Mouse (Mus musculus) limb, embryonic 10.5 days (tissue): ENCODE measurements around the gene Pnldc1. TPM values are rescaled to one million over a fixed set of nuclear protein-coding genes. Genes with fewer than 3 reads are reported as not detected.

ENCODE experiments used
- DNase-seq: peaks from one replicate; pipeline ENCODE4 v3.0.0-alpha.2; 2017; ENCODE audit warnings: low spot score
- H3K27ac ChIP-seq: fragments of 300-500 bp; sonication (generic); 2 replicates; pipeline ENCODE4 v1.5.1; 2016; ENCODE audit warnings: mild to moderate bottlenecking
- H3K27me3 ChIP-seq: fragments of 300-500 bp; sonication (generic); 2 replicates; pipeline ENCODE4 v1.6.1; 2016; ENCODE audit warnings: low read depth, mild to moderate bottlenecking; ENCODE audit not compliant: poor library complexity, severe bottlenecking
- H3K36me3 ChIP-seq: fragments of 300-500 bp; sonication (generic); 2 replicates; pipeline ENCODE4 v1.6.1; 2016; ENCODE audit warnings: mild to moderate bottlenecking, moderate library complexity
- H3K4me1 ChIP-seq: fragments of 300-500 bp; sonication (generic); 2 replicates; pipeline ENCODE4 v1.6.1; 2016
- H3K4me3 ChIP-seq: fragments of 300-500 bp; sonication (generic); 2 replicates; pipeline ENCODE4 v1.5.1; 2016; ENCODE audit warnings: mild to moderate bottlenecking, moderate library complexity
- H3K9me3 ChIP-seq: fragments of 300-500 bp; sonication (generic); replicated peaks from 2 replicates; pipeline ENCODE4 v1.6.1; 2016; ENCODE audit warnings: mild to moderate bottlenecking
- WGBS: fragments of 180-500 bp; shearing (Covaris S2); methylation state at CpG from one replicate; pipeline ENCODE4 v1.1.7; 2016; 5-methylcytosine and 5-hydroxymethylcytosine counted together
- microRNA-seq: library from miRNA; unstranded; fragments of <30 nt; microRNA quantifications from one replicate; pipeline ENCODE4, GENCODE M21; 2017
- polyA plus RNA-seq: library from polyadenylated mRNA; unstranded; fragments of >200 nt; fragmentation: Nextera tagmentation; extraction: Ambion mirVana; gene quantifications from 2 replicates; pipeline ENCODE4 v1.2.1, GENCODE M21; 2016

Pnldc1 gene
- polyA plus RNA-seq, 1 experiment from 2014 or later = 2.3 TPM

DNA sequence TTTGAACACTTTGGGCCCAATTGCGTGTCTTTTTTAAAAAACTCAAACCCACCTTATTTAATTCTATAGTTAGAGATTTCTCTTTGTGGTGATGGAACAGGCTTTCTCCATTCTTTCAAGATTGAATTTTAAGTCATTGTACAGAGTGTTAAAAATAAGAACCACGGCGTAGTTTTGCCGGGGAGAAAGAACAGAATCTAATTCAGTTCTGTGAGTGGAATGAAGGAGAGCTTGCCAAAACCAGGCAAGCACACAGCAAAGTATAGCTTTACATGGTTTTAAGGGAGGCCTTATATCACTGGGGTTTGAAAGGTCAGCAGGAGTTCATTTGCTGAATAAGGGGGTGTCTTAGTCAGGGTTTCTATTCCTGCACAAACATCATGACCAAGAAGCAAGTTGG is 65.5 kb downstream of the Pnldc1 start:
- no peak overlapping the region for H3K4me3 ChIP-seq
- H3K36me3 ChIP-seq = no peaks in the 10 kb centered on the region
- peaks cover 24% of the 10 kb centered on the region for H3K4me1 ChIP-seq
- H3K27ac ChIP-seq = no peak overlapping the region
- peak; percentile 11 for DNase-seq
- no peaks in the 10 kb centered on the region for H3K27me3 ChIP-seq
- H3K9me3 ChIP-seq = no peaks in the 10 kb centered on the region
- 94% methylated on average over 4 of the region's 4 CpGs for WGBS

DNA sequence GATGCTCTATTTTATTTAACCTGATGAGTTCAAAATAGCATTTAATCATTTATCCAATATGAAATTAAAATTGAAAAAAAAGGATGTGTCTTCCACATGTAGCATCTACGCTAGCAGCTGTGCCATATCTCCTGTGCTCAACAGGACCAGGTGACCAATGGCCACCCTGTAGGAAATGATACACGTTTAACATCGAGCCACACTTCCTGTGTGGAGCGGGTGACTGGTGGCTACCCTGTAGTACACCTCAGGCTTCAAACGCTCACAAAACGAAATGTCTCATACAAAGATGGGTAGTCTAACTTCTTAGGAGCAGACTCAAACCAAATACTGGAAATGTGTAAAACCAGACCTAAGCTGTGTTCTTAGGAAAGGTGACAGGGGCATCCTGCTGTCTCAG is 66.2 kb downstream of the Pnldc1 start:
- DNase-seq = peak; percentile 18
- H3K4me3 ChIP-seq = no peak overlapping the region
- no peak overlapping the region for H3K27ac ChIP-seq
- H3K4me1 ChIP-seq = peaks cover 25% of the 10 kb centered on the region
- 90% methylated on average over 6 of the region's 6 CpGs for WGBS
- no peaks in the 10 kb centered on the region for H3K9me3 ChIP-seq
- H3K27me3 ChIP-seq = no peaks in the 10 kb centered on the region
- H3K36me3 ChIP-seq = no peaks in the 10 kb centered on the region

DNA sequence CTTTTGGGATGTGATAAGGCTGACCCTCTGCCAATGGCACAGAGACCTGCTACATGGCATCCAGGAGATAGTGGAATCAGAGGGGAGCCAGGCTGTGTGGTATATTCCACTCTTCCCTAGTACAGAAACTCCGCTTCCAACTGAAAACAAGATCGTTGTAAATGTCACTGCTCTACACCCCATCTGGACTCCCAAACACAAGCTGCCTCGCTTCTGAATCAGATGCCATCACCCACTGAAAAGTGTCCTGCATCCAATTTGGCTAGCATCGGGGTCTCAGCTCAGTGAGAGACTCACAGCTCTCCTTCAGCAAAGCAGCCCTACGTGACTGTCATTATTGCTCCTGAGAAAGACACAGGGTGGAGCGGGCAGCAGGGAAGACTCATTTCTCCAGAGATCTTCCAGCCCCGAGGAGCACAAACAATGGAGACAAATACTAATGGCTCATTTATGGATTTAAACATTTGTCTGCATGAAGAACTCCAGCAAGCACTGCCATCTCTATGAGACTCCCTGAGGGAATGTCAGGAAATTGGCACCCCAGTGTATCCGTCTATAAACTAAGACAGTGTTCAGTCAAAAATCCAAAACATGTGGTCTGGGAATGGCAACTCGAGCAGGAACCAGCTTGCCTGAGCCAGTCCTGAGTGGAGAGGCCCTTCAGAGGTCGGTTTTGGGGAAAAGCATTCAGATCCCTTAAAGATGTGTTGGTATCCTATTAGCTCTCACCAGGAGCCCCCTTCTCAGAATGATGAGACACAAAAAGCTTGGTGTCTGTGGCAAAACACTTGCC is 70.4 kb downstream of the Pnldc1 start:
- H3K4me3 ChIP-seq = no peak overlapping the region
- H3K4me1 ChIP-seq = peaks cover 18% of the 10 kb centered on the region; the same call in 1 of the 2 replicates
- no peaks in the 10 kb centered on the region for H3K27me3 ChIP-seq
- H3K27ac ChIP-seq = peak overlapping the region; percentile 44; the same call in 1 of the 2 replicates
- WGBS = 75% methylated on average over 10 of the region's 10 CpGs
- no peak for DNase-seq
- H3K36me3 ChIP-seq = no peaks in the 10 kb centered on the region
- no peaks in the 10 kb centered on the region for H3K9me3 ChIP-seq

Small RNA genes lying within 50 kb of the gene (microRNA-seq; reads per million reads assigned to microRNA genes)
- not detected for gene Gm24085

Other genes starting within 250 kb of the Pnldc1 start
- not detected in 2 replicates for gene Slc22a1, start 234.4 kb downstream of the Pnldc1 start, polyA plus RNA-seq
- gene Igf2r, start 140.6 kb downstream of the Pnldc1 start, polyA plus RNA-seq = 30.3 and 35.6 TPM in 2 replicates
- 0.73 and 0.93 TPM in 2 replicates for gene Mas1, start 42.1 kb downstream of the Pnldc1 start, polyA plus RNA-seq
- 0.09 TPM in 1 of 2 replicates, not detected in the other for gene Mrgprh, start 34.2 kb downstream of the Pnldc1 start, polyA plus RNA-seq
- 538 and 581 TPM in 2 replicates for gene Tcp1, start 5.5 kb upstream of the Pnldc1 start, polyA plus RNA-seq
- 200 and 227 TPM in 2 replicates for gene Mrpl18, start 6.1 kb upstream of the Pnldc1 start, polyA plus RNA-seq
- 0.98 and 1.3 TPM in 2 replicates for gene Acat3, start 30.4 kb upstream of the Pnldc1 start, polyA plus RNA-seq
- gene Acat2, start 50.5 kb upstream of the Pnldc1 start, polyA plus RNA-seq = 343 and 357 TPM in 2 replicates
- gene Wtap, start 83.9 kb upstream of the Pnldc1 start, polyA plus RNA-seq = 123 and 140 TPM in 2 replicates
- 94.4 and 105 TPM in 2 replicates for gene Sod2, start 96.6 kb upstream of the Pnldc1 start, polyA plus RNA-seq
- gene Gpr31b, start 142.1 kb upstream of the Pnldc1 start, polyA plus RNA-seq = not detected in 2 replicates
- gene Tcp10b, start 150.9 kb upstream of the Pnldc1 start, polyA plus RNA-seq = not detected in 2 replicates
- not detected in 2 replicates for gene Unc93a, start 221.6 kb upstream of the Pnldc1 start, polyA plus RNA-seq